Mouse (Mus musculus) c-Kit-positive CD71-positive TER-119-positive erythroid progenitor cells, embryonic 14.5 days (primary cell): Measurements from ENCODE around the gene Rtl3.
A peak's percentile ranks its signal among the peaks of the same experiment; 100 is the strongest.

Source experiments
- DNase-seq: peaks from one replicate; pipeline ENCODE4 v3.0.0-alpha.2; 2013; ENCODE audit warnings: low spot score

Gene Rtl3

GRCm38 (mm10) chrX:106840409-106840808 lies at the start of gene Rtl3:
Gene Rtl3, minus strand, starts transcription at chrX:106840644.
- DNase-seq = no peak

- DNase-seq = no peak
Observed at GRCm38 (mm10) chrX:106872315-106872714, 31.9 kb upstream of the Rtl3 start.

- DNase-seq = no peak
Observed at GRCm38 (mm10) chrX:106871894-106872293, 31.4 kb upstream of the Rtl3 start.

DNA sequence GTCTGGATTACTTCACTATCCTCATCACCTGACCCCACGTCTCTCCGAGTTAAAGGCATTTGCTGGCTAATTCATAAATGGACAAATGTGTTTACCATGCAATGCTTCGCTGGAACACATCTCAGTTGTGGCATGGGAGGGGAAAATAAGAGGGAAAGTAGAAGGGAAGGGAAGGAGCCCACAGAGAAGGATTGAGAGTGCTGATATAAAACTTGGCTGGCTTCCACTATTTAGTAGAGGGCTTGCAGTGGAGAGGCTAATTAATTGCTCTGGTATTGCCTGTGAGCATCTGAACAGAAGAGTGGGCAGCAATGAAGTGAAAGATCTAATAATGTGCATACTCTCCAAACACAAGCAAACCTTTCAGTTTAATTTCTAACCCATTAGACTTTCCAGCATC lies 31.0 kb upstream of the Rtl3 start:
- no peak for DNase-seq

DNA sequence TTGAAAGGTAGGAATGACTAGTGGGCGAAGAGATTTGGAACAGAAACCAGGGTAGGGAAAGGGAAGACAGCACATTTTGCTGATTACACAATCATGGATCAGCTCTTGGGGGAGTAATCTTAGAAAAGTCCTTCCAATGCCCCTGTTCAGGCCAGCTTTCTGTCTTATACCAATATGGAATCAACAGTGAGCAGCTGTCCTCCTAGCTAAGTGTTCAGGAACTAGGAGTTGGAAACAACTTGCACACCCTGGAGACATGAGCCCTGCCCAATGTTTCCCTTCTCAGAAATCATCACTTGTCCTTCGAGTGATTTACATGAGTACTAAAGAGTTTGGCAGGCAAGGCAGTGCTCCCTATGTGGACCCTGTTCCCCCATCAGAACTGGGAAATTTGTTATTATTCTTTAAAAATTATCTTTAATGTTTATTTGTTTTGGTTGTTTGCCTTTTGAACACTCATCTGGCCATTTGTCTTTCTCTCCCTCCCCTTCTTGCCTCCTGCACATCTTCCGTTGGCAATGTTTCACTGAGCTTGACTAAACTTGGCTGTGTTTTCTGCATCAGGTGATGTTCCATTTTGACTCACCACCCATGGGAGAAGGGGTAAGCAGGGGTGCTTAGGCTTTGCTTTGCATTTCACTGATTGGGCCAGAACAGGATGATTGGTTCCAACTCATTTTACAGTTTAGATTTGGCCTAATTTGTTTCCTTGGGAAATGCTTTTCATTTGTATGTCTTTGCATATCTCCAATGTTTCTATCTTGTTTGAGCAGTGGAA lies 13.3 kb upstream of the Rtl3 start:
- DNase-seq = no peak

DNA sequence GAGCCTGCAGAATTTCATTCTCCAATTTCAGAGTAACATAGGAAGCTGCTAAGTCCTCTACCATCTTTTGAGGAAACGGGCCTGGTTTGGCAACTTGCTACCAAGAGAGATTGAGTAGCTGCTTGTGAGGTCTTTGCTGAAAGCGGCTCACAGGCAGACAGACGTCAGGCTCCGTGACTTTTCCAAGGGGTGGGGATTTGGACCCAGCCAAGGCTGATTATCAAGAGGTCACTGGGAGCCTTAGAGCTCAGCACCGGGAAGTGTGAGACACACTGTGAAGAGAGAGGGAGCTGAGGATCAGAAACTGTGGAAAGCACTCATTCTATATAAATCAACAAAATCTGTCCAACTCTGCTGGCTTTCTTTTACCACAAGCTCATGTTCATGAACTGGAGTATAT lies 853 bp downstream of the Rtl3 start:
- no peak for DNase-seq

GRCm38 (mm10) chrX:106830494-106830893 lies 9.9 kb downstream of the Rtl3 start:
- no peak for DNase-seq

DNA sequence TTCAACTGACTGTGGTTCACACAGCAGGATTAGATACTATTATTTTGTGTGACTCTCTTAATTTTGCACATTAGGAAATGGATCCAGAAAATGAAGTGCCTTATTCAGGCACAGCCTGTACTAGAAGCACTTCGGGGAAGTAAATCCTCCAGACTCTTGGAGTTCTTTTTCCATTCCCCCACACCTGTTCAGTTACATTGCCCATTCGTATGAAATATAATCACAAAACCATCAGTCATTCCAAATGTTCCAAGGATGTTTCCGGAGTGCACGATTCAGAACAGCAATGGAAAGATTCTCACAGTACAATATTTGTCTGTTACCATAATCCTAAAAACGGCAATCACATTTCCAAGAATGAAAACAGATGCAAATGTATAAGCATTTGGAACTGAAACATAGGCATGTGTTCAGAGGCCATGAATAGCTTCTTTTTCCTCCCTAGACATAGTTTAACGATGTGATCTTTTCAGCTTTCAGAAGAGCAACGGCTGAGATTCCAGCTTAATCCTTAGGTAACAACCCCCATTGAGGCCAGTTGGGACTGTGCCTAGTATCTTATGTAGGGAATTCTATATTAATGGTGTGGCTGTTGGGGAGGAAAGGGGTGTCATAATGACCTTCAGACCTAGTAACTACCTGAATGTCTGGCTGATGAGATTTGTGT lies 30.8 kb downstream of the Rtl3 start:
- DNase-seq = no peak

DNA sequence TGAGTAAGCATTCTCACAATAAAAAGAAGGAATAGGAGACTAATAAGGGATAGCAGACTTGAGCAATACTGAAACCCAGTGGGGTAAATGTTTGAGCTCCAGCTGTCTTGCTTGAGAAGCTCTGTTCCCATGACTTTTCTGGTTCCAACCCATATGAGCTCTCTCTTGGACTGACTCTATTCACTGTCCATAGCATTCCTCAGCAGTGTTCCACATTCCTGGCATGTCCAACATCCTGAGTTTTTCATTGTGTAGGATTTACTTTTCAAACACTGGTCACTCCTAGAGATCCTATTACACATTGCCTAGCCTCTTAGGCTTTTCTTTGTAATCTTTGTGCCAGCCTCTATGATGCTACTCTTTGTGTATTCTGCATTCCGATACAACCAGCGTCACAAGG lies 36.1 kb downstream of the Rtl3 start:
- no peak for DNase-seq

- DNase-seq = peak; percentile 10
Observed at GRCm38 (mm10) chrX:106794686-106795085, 45.8 kb downstream of the Rtl3 start.
